Mouse (Mus musculus) cortical plate, adult 2 months (tissue): ENCODE data around the gene Tmem136. TPM values are rescaled to one million over a fixed set of nuclear protein-coding genes. Genes with fewer than 3 reads are reported as not detected.
A peak's percentile ranks its signal among the peaks of the same experiment; 100 is the strongest.
"Not testable (repeated sequence)": the region's sequence is repeated elsewhere in the genome, so short reads cannot be mapped to it uniquely, and the experiment has no call there.

Experiments used
- H3K27ac ChIP-seq: fragments of 200-500 bp; 2 replicates; pipeline ENCODE4 v1.5.1; 2012; ENCODE audit warnings: low read length, control low read depth, inconsistent platforms; ENCODE audit not compliant: insufficient read depth
- H3K4me1 ChIP-seq: fragments of 200-500 bp; 2 replicates; pipeline ENCODE4 v1.6.1; 2011; ENCODE audit warnings: low read length; ENCODE audit not compliant: control insufficient read depth, insufficient read depth
- H3K4me3 ChIP-seq: fragments of 200-500 bp; 2 replicates; pipeline ENCODE4 v1.5.1; 2011; ENCODE audit warnings: mild to moderate bottlenecking, low read length, control low read depth; ENCODE audit not compliant: insufficient read depth
- CTCF ChIP-seq: fragments of 200-500 bp; IDR thresholded peaks from 2 replicates; pipeline ENCODE4 v1.5.1; 2011; ENCODE audit warnings: mild to moderate bottlenecking, control low read depth, low read length; ENCODE audit not compliant: insufficient read depth; ENCODE audit errors: extremely low read depth
- POLR2A ChIP-seq: fragments of 200-500 bp; IDR thresholded peaks from 2 replicates; pipeline ENCODE4 v1.6.1; 2011; ENCODE audit warnings: mild to moderate bottlenecking, low read length, control low read depth; ENCODE audit not compliant: insufficient read depth; ENCODE audit errors: extremely low read depth
- polyA plus RNA-seq: library from polyadenylated mRNA; depleted of rRNA; stranded (reverse); fragments of >200 nt; gene quantifications from 2 replicates; pipeline ENCODE4 v1.2.3, GENCODE M21; 2012

Gene Tmem136
- polyA plus RNA-seq, 1 experiment: 20.9 TPM

DNA sequence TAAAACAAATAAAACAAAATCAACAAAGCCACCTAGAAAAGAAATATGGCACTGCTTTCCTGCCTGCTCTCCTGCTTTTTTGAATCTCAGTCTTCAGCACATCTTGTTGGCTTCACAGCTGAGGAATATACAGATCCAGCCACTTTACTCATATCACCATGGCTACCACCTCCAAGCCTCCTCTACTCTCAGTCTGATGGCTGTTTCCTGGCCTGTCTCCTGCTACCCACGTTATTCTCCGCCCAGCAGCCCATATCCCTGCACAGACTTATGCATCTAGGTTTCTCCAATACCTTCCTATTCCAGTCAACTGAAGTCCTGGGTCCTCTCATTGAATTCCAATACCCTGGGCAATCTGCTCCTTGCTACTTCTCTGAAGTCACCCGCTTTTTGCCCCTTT lies 17.2 kb upstream of the Tmem136 start:
- Histone ChIP-seq H3K4me3 (no peak overlapping the region), H3K27ac (peak overlapping the region; percentile 48; the same call in 1 of the 2 replicates), H3K4me1 (peaks cover 1% of the 10 kb centered on the region)
- TF ChIP-seq CTCF (no peak), POLR2A (no peak)

DNA sequence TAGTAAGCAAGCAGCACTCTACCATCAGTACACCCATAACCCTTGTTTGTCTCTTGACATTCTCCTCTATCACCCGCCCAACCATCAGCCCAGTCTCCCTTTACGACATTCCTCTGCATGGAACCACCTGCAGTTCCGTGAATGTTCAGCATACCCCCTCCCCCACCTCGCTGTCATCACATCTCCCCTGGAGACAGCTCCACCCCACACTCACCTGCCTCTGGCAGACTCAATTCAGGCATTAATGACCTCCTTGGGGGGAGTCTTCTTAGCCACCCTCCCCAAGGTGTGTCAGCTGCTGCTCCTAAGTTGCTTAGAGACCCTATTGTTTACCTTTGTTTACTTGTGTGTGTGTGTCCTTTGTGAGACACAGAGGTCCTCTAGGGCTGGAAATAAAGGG lies 16.0 kb upstream of the Tmem136 start:
- no peak overlapping the region for H3K27ac ChIP-seq
- peaks cover 4% of the 10 kb centered on the region for H3K4me1 ChIP-seq
- TF ChIP-seq CTCF (no peak), POLR2A (no peak)
- H3K4me3 ChIP-seq: no peak overlapping the region

DNA sequence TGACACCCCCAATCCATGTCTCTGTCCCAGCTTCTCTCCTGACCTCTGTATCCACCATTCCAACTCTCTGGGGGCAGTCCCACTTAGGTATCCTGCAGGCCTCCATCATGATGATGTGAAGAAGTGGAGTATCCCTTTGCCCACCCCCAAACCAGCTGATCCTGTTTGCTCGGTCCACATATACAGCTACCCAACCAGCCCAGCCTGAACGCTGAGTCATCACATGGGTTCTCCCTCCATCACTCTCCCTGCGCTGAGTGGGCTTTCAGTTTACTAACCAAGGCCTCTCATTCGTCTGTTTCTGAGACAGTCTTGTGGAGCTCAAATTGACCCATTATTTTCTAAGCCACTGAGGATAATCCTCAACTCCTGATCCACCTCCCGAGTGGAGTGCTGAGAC lies 15.6 kb upstream of the Tmem136 start:
- no peak overlapping the region for H3K27ac ChIP-seq
- peaks cover 8% of the 10 kb centered on the region for H3K4me1 ChIP-seq
- H3K4me3 ChIP-seq: no peak overlapping the region
- no peak for TF ChIP-seq CTCF
- TF ChIP-seq POLR2A: no peak

DNA sequence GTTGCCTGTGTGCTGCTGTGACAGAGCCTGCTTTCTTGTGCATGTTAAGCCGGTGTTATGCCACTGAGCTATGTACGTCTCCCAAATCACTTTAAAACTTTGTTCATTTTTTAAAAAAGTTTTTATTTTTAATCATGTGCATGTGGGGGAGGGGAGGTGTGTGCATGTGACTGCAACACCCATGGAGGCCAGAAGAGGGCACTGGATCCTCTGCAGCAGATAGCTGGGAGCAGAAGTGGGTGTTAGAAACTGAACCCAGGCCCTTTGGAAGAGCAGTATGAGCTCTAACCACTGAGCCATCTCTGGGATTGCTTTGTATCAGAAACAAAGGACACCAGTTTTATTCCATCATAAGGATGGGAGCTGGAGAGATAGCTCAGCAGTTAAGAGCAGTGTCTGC lies 14.3 kb upstream of the Tmem136 start:
- no peak overlapping the region for H3K4me3 ChIP-seq
- H3K4me1 ChIP-seq: peaks cover 10% of the 10 kb centered on the region
- no peak for TF ChIP-seq POLR2A
- TF ChIP-seq CTCF: no peak
- H3K27ac ChIP-seq: no peak overlapping the region

DNA sequence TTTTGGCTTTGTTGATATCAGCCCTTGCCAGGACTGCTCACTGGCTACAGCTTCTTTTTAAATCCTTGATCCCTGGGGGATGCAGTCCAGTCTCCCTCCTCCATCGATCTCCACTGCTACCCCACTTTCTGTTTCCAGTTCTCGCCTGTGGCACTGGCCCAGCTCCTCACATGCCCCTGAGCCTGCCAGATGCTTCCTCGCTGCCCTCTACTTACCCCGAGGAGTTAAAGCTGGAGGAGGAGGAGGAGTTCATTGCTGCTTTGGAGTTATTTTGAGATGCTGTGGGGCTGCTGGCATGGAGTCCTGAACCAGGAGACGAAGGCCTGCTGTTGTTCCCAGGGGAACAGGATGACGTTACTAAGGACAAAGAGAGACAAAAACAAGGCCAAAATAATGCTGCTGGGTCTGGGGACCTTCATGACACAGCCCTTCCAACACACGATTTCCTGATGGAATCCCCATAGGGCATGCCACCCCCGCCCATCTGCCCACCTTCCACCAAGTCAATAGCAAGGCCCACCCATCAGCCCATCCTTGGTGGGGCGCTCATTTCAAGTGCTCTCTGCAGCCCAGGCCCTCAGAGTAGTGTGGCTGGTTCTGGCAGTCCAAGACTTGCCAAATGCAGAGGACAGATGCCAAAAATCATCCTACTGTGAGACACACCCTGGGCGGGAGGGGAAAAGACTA lies 10.9 kb upstream of the Tmem136 start:
- H3K4me1 ChIP-seq: peaks cover 9% of the 10 kb centered on the region
- no peak for TF ChIP-seq CTCF

DNA sequence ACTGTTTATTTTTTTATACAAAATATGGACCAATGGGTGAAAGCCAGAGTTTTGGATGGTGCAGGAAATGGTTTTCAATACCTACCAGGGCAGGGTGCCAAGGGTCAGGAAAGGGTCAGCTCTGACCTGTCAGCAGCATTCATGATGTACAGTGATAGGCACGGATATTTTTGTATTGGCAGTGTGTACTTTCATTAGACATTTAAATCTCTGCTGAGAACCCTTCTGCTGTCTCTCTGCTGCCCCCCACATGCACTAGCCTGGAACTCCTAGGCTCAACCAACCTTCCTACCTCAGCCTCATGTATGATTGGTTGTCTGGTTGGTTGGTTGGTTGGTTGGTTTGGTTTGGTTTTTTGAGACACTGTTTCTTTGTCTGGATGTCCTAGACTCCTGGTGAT lies 6.0 kb upstream of the Tmem136 start:
- TF ChIP-seq POLR2A: no peak
- TF ChIP-seq CTCF: peak; percentile 42; the same call in 1 of the 2 replicates
- H3K4me1 ChIP-seq: peaks cover 6% of the 10 kb centered on the region
- no peak overlapping the region for H3K27ac ChIP-seq
- H3K4me3 ChIP-seq: no peak overlapping the region

More for the DNA sequence above, 10.9 kb upstream of the Tmem136 start:
- Histone ChIP-seq H3K27ac (no peak overlapping the region), H3K4me3 (no peak overlapping the region)

DNA sequence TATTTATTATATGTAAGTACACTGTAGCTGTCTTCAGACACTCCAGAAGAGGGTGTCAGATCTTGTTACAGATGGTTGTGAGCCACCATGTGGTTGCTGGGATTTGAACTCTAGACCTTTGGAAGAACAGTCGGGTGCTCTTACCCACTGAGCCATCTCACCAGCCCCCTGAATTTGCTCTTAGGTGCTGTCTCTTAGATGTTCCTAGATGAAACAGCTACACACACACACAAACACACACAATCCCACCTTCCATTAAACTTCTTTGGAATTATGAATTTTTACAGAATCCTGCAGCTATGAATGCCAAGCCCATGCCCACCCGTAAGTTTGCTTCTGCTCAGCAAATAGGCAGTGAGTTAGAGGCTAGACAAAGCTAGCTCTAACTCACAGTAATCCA lies 5.6 kb upstream of the Tmem136 start:
- not testable (repeated sequence) for H3K27ac ChIP-seq, H3K4me1 ChIP-seq, H3K4me3 ChIP-seq

DNA sequence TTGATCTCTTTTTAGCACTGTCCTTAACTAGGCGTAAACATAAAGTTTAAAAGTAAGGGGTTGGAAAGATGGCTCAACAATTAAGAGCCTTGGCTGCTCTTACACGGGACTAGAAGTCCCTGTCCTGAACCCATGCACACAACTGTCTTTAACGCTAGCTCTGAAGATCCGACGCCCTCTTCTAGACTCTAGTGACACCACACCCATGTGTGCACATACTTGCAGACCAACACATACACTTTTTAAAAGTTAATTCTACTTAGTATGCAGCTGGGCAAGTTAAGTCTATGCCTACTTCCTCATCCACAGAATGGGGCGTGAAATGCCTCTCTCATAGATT lies 597 bp upstream of the Tmem136 start:
- peaks cover 6% of the 10 kb centered on the region; the same call in 1 of the 2 replicates for H3K4me1 ChIP-seq
- H3K4me3 ChIP-seq: no peak overlapping the region; the same call in 1 of the 2 replicates
- TF ChIP-seq POLR2A: no peak
- no peak for TF ChIP-seq CTCF
- no peak overlapping the region for H3K27ac ChIP-seq

DNA sequence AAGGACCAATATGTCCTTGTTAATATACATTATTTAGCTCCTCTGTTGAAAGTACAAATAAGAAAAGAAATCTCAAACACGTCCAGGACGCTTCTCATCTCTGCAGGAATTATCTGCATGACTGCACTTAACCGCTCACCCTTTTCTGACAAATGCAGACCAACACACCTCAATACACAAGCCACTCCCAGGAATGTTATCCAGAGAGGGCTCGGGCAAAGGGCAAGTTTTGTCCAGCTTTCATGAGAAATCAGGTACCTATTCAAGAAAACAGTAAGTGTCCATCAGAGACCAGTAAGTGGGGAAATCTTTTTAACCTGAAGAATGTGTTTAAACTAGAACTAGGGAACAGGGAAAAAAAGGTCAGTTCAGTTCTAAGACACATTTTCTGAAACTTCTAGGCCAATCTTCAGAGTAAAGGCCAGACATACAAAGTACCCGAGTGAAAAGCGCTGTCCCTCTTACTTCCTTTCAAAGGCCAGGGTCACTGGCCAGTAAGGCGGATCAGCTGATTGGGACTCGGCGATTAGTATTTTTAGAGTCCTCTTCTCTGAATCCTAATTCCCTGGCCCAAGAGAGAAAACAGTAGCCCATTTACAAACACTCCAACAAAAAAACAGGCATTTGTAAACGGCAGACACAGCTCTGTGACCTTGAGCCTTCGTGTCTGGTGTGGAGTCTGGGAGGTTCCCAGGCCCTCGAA lies 788 bp downstream of the Tmem136 start:
- H3K4me1 ChIP-seq: peaks cover 6% of the 10 kb centered on the region; the same call in 1 of the 2 replicates
- H3K4me3 ChIP-seq: peak overlapping the region; percentile 75
- TF ChIP-seq POLR2A (no peak), CTCF (no peak)
- H3K27ac ChIP-seq: peak overlapping the region; percentile 91

DNA sequence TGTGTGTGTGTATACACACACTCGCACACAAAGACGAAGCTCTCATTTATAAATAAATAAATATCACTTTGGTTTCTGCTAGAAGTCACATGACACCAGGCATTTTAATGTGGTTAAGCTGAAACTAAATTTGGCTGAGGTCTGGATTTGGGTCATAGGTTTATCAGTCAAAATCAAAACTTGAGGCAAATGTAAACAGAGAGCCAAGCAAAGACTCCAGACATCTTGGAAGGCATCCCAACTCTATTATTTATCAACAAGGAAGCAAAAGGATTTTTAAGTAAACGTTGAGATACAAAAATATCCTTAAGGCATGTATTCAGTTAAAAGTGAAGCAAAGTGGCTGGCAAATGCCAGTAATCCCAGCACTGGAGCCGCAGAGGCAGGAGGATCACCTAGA lies 1.5 kb downstream of the Tmem136 start:
- TF ChIP-seq POLR2A: no peak
- TF ChIP-seq CTCF: no peak
- H3K4me3 ChIP-seq: no peak overlapping the region; the same call in 1 of the 2 replicates
- H3K27ac ChIP-seq: no peak overlapping the region
- peaks cover 6% of the 10 kb centered on the region; the same call in 1 of the 2 replicates for H3K4me1 ChIP-seq
